Mouse (Mus musculus) cerebellum, adult (tissue): ENCODE data around the gene Lin28a.
"Not testable (repeated sequence)": the region's sequence is repeated elsewhere in the genome, so short reads cannot be mapped to it uniquely, and the experiment has no call there.

Source experiments
- ATAC-seq: cut with Nextera tagmentation; 2 replicates; pipeline ENCODE4 v1.9.2; 2017; ENCODE audit warnings: mild to moderate bottlenecking, moderate library complexity, mixed read lengths; ENCODE audit not compliant: insufficient number of reproducible peaks, low FRiP score, low TSS enrichment

Gene Lin28a

GRCm38 (mm10) chr4:133990035-133990434 lies 28.6 kb downstream of the Lin28a start:
- ATAC-seq: no peak

DNA sequence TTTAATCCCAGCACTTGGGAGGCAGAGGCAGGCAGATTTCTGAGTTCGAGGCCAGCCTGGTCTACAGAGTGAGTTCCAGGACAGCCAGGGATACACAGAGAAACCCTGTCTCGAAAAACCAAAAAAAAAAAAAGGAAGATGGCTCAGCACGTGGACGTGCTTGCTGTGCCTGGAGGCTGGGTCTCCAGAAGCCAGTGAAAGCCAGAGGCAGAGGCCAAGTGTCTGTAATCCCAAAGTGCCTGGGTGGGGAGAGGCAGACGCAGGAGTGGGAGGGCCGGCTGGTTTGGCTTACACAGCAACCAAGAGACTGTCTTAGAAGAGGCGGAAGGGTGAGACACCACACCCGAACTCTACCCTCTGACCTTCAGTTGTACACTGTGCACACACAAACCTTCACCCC lies 30.4 kb downstream of the Lin28a start:
- not testable (repeated sequence) for ATAC-seq

DNA sequence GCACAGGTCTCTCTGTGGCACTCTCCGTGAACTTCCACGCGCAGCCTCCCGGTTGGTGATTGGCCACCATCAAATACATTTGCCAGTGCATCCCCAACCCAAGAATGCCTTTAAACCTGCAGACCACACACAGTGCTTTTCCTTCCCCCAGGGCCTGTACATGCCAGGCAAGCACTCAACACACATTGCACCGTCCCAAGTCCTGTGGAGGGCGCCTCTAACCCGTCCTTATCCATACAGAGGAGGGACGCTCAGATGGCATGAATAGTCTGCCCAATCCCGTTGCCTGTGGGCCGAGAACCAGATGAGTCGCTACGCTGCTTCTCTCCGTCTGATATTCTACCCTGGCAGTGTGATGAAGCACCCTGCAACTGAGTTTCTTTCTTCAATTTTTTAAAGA lies 35.7 kb downstream of the Lin28a start:
- ATAC-seq: no peak

DNA sequence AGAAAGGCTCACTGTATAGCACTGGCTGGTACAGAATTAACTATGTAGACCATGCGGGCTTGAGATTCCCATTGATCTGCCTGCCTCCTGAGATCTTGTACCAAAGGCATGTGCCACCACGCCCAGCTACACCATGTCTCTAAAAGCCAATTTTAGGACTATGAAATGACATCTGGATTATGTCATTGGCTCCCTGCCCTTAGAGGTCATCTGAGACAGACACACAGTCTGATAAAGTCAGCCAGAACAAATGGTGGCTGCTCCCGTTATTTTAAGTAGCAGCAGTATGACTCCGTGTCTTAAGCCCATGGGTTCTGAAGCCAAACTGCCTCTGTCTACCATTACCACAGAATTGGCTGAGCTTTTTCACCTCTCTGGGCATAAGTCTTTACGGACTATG lies 38.1 kb downstream of the Lin28a start:
- ATAC-seq: no peak

DNA sequence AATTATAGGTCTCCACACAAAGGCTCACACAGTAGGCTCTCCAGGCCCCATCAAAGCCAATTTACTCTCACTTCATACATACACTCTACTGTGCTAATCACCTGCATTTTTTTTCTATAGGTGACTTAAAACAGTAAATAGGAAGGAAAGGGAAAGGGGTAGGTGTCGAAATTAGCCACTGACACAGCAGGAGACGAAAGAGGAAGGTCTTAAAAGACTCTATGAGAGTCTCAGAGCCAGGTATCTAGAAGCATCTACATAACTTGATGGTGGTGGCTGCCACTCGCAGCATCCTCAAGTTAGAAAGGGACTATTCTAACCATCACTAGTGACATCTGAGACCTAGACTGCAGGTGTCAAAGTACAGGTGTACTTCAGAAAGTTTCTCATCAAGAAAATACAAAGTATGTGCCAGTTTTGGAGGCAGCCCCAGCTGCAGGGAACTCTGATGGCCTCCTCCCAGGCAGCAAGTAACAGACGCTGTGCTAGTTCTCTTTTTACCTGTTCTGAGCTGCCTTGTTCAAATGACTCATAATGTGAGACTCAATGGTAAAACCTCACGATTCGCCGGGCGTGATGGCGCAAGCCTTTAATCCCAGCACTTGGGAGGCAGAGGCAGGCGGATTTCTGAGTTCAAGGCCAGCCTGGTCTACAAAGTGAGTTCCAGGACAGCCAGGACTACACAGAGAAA lies 40.5 kb downstream of the Lin28a start:
- no peak for ATAC-seq

DNA sequence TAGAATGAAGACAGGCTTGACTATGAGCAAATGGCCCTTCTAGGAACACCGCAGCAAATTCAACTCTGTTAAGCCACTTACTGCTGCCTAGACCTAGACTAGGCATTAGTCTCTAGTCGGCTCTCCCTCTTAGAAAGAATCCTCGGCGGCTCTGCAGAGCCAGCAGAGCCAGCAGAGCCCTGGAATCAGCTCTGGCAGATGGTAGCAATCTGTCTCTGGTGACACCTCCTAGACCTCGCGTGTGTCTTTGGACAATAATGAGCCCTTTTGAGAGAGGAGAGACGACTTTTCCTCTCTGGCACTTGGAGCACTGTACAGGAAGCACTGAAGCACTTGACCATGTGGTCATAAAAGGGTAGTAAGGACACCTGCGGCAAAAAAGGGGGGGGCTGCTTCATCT lies 46.9 kb downstream of the Lin28a start:
- ATAC-seq: no peak

DNA sequence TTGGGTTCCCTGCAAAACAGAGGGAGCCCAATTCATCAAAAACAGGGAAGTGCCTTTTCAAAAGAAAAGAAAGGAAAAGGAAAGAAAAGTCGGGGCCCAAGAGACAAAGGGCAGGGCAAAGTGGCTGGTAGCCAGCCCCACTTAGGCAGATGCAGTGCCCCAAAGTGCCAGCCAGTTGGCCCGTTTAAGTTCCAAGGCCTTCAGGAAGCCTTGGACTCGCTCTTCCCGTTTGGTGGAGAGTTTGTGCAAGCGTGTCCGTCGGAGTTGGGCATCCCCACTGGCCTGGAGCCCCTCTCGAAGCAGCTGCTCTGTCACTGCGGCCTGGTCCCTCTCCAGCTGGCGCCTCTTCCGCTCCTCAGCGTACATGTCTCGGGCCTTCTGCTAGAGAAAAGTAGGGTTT lies 47.8 kb downstream of the Lin28a start:
- no peak for ATAC-seq

GRCm38 (mm10) chr4:133970196-133970595 lies 48.4 kb downstream of the Lin28a start:
- no peak for ATAC-seq

- ATAC-seq: no peak
These were observed 49.4 kb downstream of the Lin28a start for GRCm38 (mm10) chr4:133969114-133969770.

- peak; percentile 23 for ATAC-seq
These were observed 50.3 kb downstream of the Lin28a start, which contains the start of gene Hmgn2 for GRCm38 (mm10) chr4:133968150-133968921. TSS of gene Hmgn2 (minus strand) at chr4:133968650.

GRCm38 (mm10) chr4:133967866-133968149 lies 50.8 kb downstream of the Lin28a start:
- peak; percentile 51; the same call in 1 of the 2 replicates for ATAC-seq

DNA sequence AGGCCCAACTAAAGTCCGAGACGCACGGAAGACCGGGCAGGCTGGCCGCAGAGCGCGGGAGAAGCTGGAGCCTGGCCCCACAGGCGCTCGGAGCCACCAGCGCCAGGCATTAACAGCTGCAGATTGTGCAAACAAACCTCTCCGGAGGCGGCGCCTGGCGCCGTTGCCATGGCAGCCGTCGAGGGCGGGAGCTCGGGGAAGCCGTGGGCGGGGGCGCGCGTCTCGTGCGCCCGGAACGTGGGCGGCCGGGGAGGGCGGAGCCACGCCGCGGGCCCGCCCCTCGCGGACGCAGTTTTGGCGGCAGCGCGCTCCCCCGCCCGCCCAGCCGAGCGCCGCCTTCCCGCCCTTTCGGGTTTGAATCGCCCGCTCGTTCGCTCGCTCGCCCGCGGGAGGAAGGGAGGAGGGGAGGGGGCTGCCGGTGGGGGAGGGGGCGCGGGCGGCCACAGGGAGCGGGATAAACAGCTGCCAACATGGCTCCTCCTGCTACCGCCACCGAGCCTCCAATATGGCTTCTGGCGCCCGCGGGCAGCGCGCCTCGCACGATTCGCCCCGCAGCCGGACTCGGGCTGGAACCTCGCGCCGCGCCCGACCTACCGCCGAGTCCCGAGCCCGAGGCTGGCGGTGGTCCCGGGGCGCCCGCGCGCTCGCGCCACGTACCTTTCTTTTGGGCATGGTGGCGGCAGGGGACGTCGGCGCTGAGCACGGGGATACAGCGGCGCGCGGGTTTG lies 51.3 kb downstream of the Lin28a start:
- ATAC-seq: peak; percentile 62

- ATAC-seq: no peak
These were observed 52.2 kb downstream of the Lin28a start for GRCm38 (mm10) chr4:133966271-133966940.

DNA sequence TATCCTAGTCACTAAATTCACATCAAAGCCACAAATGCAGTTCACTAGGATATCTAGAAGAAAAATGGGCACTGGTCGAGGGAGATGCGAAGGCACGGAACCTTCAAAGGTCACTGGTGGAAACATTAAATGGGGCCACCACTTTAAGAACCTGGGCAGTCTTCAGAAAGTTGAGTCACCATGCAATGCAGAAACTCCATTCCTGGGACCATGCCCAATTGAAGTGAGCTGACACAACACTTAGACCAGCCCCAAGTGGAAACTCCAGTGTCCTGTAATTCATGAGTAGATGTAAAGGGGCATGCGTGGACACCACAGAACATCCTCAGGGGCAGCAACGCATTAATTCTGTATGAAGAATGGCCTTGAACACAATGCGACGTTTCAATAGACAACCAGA lies 56.1 kb downstream of the Lin28a start:
- no peak for ATAC-seq

- no peak for ATAC-seq
These were observed 59.8 kb downstream of the Lin28a start for GRCm38 (mm10) chr4:133958884-133959283.

DNA sequence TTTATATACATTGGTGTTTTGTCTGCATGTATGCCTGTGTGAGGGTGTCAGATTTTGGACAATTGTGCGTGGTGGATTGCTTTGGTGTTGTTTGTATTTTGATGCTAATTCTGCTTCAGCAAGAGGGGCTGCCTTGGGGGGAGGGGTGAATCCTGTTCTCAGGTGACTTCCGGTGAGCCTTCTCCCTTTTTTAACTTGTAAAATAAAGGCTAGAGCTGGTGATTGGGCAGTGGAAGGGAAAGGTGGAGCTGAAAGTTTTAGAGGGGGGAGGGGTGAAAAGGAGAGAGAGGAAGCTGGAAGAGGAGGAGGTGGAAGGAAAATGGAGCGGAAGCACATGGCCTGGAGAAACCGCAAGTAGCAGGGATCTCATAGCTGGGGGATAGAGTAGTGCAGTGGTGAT lies 62.3 kb downstream of the Lin28a start:
- ATAC-seq: no peak
